Mouse (Mus musculus): ENCODE data around the gene Mif.
"Not testable (repeated sequence)": the region's sequence is repeated elsewhere in the genome, so short reads cannot be mapped to it uniquely, and the experiment has no call there.

Gene Mif

DNA sequence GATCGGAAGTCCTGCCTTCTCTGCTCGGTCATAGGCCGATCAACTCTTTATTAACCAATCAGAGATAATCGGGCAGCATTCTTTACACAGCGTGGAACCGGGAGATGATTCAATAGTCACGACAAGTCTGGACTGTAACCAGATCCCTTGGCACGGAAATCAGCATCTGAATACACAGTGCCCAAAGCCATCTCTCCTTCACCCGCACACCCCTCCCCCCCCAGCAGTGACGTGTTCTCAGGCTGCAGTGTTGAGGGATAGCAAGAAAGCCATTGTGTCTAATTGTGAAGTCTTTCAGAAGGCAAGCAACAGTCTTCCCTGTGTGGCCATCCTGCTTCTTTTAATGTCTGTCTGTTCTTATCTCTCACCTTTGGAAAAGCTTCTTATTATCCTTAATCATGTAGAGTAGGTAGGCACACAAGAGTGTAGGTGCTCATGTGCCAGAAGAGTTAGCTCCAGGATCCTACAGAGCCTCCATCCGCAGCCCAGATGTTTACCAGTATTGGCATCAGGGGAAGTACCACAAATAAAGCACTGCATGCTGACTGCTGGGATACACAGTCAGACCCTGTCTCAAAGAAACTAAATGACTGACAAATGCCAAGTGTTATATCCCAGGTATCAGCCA lies 13.0 kb upstream of the Mif start:
- DNase-seq, result peak; percentile 50

DNA sequence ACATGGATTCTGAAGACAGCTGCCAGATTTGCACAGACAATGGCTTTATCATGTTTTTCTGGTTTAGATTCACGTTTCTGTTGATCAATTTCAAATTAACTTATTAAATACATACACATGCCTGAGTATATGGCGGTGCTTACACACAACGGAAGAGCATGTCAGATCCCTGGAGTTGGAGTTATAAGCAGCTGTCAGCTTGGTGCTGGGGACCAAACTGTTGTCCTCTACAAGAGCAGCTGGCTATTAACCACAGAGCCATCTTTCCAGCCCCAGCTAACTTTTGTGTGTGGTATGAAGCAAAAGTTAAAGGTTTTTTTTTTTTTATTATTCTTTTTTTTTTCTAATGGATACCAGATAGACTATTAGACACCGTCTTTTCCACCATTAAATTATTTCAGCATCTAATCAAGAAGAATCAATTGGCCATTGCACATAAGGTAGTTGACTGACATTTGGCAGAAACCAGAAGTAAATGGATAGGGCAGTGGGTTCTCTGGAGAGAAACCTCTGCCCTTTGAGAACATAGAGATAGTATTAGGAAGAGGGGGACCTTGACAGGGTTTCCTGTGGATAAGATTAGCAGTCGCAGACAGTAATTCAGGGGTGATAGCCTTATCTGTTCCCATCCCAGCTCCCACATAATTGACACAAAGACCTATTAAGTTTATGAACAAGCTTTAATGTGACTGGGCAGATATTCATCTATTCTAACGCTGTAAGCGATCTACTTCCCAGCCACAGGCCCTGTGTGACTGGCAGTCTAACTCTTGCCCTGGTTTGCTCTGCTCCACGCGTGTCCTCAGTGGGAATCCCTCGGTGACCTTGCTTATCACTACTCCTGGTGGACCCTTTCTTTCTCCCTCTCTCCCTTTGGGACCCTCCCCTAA lies 12.2 kb upstream of the Mif start:
- DNase-seq, result no peak

DNA sequence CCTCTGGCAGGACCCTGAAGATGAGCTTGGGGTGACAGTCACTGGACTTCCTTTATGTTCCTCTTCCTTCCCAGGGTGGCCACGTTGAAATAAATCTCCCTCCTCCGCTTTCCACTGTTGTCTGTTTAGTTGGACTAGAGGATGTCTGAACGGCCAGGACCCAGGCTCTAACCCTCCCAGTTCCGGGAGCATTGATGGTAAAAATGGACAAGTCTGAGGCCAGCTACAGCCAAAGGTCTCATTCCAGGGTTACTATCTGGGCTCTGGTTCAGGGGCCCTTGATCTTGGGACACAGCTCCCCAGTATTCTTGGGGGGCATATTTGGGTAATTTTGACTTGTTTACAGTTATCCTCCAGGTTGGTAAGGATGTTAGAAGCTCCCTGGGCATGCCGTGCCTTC lies 1.5 kb upstream of the Mif start:
- DNase-seq, result no peak

DNA sequence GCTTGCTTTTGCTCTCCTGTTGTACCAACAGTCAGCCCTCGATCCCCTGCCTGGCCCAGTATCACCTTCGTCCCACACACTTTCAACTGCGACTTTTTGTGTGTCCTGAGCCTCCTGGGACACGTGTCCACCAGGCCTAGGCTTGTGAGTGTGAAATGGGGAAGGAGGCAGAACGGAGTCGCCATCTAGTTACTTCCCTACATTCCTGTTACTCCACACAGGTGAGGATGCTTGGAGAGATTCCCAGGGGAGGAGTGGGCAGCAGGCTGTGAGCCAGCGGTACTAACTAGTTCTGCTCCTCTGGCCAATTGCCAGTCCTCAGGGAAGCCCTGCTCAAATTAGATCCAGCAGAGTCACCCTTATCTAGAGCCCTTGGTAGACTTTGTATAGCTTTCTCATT lies 706 bp upstream of the Mif start:
- DNase-seq, result no peak

DNA sequence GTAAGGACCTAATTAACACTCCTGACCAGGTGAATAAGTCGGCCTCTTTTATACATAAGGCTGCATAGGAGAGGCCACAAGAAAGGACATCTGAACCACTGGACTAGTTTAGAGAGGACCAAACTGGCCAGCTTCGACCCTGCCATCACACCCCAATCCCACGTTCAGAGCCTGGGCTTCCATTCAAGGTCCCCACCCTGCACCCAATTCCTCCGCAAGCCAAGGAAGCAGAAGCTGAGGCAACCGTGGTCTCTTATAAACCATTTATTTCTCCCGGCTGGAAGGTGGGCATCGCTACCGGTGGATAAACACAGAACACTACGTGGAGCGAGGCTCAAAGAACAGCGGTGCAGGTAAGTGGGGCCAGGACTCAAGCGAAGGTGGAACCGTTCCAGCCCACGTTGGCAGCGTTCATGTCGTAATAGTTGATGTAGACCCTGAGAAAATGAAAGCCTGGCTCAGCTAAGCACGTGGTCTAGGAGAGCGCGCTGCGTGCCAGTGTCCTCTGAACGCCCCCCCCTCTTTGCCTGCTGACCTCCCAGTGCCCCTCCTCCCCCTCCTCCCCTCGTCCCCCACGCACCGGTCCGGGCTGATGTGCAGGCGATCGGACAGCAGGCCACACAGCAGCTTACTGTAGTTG lies 813 bp downstream of the Mif start:
- peak; percentile 50 for DNase-seq

DNA sequence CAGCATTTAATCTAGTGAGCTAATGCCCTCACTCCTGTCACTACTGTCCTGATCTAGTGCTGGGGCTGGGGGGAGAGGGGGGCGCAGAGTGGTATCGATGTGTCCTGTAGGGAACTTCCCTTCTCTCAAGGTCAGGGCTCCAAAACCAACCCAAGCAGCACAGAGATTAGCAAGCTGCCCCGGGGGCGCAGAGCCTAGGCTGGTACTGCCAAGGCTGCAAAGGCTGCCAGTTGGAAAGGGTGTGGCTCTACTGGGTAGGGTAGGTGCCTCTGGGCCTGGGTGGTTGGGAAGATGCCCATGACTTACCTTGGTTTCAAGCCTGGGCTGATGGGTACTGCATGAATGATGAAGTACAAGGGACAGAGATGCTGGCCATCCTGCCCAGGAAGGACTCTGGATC lies 2.4 kb downstream of the Mif start:
- peak; percentile 42 for DNase-seq

DNA sequence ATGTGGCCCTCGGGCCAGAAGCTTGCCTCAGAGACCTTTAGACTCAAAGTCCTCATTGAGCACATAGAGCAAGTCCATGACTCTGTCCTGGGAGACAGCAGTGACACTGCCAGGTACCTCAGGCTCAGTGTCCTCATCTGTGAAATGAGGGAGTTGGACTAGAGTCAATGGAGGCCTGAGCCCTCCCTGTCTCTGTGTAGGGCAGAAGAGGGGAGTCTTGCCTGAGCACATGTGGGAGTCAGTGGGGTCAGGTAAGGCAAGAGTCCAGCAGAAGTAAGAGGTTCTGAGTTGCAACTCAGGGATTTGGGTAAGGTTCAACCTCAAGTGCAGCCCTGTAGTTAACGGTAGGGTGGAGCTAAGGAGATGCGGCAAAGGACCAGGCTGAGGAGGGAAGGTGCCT lies 3.1 kb downstream of the Mif start:
- DNase-seq, result peak; percentile 21

DNA sequence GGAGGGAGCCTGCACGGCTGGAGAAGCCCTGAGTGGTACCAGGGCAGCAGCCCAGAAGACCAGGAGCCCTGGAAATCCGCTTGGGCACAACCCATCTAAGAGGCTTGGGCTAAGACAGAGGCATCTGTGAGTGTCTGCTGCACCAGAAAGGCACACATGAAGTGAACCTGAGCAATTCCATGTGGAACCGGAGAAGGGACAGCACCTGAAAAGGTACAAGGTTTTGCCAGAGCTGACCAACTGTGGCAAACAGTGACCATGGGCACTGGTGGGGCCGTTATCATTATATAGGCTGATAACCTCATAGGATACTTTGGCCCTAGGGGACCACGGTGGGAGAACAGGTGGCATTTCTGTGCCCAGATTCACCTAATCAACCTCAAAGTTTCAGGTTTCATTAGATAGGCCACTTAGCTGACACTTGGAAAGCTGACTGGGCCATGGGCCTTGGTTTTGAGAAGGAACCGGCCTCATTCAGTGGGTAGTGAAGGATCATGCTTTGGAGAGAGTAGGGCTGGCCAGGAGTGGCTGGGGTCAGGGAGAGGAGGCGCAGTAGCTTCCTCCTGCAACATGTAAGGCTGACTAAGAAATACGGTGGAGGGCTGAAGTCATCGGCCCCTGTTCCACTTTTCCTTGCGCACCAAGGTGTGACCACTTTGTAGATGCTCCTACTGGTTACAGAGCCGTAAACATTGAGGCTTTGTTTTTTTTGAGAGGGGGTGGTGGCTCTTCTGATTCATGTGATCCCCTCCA lies 3.7 kb downstream of the Mif start:
- DNase-seq, result no peak

DNA sequence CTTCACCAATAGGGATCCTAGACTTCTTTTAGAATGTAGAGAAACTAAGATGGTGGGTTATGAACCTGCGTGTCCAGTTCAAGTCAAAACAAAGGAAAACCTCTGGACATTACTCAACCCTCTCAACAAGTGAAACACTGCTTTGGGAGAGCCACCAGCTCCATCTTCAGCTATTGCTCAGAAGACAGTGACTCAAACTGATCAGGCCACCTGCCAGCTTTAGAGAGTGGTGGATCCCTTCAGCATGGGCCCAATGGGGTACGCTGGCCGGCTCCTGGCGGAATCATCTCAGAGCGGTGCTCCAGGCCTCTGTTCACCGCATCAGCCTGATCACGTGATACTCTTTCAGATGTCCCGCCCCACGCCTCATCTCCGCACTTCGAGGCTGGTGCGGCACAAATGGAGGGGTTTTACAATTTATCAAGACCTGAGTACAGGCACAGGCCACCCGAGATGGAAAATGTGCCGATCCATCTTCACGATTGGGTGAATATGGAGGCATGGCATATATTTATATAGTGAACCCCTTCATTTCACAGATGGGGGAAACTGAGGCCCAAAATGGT lies 4.5 kb downstream of the Mif start:
- DNase-seq, result no peak

DNA sequence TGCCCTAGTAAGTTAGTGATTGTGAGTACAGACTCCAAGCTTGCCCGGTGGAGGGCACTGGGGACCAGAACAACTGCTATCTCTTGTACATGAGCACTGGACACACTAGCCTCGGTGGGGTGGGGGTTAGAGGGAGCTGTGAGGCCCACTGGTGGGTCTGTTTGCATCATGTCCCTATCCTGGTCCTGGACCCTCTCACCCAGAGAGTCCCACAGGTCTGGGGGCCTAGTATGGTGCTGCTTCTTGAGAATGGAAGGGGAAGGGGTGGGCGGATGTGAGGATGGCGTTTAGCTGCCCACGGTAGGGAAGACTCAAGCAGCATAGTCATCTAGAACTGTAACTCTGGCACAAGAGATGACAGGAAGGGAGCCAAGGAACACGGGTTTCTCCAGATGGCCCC lies 5.2 kb downstream of the Mif start:
- DNase-seq, result no peak

DNA sequence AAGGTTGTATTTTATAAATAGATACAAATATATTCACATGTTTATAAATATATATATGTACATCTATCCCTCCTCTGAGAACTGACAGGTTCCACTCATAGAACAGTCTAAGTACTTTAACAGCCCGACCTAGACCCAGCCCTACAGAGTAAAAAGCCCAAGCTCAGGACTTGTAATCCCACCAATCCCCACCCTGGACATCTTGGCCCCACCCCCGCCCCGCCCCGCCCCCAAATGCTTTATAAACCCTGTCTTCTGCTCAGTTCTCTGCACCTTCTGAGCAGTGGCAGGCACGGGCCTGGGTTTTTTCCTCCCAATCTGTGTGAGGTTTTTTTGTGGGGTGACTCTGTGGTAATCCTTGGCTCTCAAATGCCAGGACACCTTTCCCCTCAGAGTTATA lies 5.9 kb downstream of the Mif start:
- DNase-seq, result no peak

DNA sequence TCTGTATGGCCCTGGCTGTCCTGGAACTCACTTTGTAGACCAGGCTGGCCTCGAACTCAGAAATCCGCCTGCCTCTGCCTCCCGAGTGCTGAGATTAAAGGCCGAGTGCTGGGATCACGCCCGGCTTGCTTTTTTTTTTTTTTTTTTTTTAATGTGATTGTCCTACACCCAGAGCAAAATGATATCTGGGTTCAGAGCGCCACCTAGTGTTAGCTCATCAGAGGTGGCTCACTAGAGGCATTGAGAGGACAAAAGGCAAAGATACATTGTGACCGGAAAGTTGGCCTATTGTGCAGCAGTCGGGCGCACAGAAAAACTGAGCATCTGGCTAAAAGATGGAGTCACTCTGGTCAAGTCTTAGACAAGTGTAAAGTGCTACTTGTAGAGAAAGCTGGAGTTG lies 6.6 kb downstream of the Mif start:
- DNase-seq, result peak; percentile 86

DNA sequence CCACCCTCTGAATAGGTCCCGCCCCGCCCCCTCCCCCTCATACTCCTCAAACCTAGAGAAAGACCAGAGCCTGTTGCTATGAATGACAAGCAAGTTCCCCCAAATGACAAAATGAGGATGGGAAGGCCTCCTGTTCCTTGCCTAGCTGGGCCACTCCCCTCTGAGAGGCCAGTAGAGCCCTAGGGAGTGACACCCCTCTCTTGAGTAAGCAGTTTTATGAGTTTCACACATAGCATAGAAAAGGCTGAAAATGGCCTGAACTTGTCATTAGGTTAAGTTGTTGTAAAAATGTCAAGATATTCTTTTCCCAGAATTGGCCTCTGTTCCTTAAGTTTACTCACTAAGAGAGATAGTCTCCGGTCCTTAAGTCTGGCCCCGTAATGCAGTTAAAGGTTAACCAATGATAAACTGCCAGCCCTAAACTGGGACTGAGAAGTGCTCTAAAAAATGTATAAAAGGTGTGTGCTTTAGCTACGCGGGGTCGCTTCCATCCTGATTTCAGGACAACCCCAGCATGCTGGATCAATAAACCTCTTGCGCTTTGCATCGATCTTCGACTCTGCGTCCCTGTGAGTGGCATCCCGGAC lies 7.4 kb downstream of the Mif start:
- DNase-seq, result no peak

DNA sequence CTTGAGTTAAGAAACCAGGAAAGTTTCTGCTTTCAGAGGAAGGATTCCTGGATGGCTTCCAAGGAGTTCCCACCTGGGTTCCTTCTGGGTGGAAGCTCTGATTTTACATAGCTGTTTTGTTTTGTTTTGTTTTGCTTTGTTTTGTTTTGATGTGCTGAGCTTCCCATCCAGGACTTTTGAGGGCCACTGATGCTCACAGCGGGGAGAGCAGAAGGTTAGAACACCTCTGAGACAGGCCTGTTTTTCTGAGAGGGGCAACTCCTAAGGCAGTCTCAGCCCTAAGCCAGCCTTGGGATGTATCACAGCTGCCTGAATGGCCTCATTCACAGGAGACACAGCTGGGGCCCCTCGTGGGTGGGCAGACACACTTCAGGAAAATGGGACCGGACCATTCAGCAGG lies 8.4 kb downstream of the Mif start:
- no peak for DNase-seq

DNA sequence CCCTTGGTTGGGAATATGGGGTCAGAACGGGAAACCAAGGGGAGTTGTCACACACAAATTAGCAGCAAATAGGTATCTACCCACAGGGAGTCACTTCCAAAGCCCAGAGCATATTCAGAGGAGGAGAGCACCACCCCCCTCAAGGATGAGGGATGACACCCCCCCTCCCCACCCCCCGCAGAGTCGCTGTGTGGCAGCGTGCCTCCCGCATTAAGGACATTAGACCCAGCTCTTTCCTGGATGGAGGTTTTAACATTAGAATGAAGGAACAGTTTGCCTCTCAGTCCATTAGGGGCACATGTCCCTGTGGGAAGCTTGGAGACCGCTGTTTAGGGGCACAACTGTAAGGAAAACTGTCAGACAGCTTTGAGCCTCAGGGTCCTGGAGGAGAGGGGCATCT lies 9.0 kb downstream of the Mif start:
- DNase-seq, result no peak

DNA sequence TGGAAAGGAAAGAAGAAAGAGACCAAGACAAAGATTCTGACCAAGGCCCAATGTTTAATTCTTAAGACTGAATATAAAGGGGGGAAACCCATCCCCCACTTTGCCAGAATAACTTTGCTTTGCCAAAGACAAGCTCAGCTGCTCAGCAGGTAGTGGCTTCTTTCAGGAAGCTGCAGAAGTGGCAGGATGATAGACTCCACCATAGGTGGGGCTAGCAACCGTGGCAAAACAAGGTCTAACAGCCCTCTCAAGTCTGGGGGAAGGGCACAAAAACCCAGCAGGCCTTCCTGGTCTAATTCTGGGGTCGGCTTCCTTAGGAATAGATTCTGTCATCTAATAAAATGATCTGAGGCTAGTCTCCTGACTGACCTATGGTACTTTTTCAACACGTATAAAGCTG lies 11.7 kb downstream of the Mif start:
- DNase-seq, result no peak

DNA sequence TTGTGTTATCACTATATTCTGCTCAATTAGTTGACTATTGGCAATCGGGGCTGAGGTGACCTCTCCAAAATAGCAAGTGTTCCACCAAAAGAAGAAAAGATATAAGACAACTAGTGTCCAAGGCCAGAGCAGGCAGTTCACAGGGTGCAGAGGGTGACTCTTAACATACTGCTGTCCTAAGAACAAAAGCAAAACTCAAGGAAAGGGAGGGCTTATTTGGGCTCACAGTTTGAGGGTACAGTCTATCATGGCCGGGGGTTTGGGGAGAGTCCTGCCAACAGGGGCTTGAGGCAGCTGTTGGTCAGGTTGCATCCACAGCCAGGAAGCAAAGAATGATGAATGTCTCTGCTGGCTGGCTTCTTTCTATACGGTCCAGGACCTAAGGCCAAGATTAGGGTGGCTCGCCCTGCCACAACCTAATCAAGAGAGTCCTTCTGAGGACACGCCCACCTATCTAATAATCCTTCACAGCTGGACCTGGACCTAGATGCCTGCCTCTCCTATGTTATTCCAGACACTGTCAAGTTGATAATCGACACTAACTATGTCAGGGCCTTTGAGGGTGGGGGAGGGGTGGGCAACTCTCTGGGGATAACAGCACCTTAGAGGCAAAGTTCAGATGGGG lies 14.6 kb downstream of the Mif start:
- DNase-seq, result no peak

DNA sequence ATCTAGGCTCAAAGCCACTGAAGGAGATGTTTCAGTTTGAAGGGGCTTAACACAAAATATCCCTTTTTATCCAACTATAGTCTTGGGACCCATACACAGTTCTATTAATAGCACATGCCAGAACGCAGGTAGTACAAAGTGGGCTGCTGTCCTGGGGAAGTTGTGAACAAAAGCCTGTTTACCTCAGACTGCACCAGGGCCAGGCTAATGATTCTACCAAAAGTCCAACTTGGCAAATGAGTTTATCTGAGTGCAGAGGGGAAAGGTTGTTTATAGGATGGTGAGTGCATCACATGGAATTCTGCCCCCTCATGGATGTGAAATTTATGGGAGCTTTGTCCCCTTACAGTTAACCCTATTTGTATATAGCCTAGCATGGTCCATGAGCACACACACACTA lies 15.2 kb downstream of the Mif start:
- no peak for DNase-seq

DNA sequence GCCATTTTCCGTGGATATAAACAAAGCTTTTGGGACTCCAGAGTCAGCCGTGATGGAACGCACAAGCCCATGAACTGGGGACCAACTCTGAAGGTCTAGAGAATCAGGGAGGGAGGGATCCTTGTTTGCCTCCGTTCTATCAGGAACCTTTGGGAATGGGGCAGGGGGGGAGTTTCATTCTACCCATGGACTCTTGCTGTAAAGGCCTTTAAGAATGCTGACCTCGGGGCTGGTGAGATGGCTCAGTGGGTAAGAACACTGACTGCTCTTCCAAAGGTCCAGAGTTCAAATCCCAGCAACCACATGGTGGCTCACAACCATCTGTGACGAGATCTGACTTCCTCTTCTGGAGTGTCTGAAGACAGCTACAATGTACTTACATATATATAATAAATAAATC lies 16.1 kb downstream of the Mif start:
- DNase-seq, result not testable (repeated sequence)

DNA sequence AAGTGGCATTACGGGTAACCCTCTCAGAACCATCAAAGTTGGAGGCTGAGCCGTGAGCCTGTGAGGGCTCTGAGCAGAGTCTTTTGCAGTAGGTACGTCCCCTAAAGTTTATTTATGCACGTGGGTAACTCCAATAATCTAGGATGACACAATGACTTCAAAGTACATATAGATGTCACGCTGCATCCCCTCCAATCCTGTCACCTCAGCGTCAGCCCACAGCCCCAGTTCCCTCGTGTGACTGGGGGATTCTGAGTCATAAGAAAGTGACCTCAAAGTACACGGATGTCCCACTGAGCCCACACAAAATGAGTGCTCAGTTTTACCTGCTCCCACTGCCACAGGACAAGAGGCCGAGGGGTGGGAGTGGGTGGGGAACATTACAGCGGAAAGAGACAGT lies 20.9 kb downstream of the Mif start:
- no peak for DNase-seq

DNA sequence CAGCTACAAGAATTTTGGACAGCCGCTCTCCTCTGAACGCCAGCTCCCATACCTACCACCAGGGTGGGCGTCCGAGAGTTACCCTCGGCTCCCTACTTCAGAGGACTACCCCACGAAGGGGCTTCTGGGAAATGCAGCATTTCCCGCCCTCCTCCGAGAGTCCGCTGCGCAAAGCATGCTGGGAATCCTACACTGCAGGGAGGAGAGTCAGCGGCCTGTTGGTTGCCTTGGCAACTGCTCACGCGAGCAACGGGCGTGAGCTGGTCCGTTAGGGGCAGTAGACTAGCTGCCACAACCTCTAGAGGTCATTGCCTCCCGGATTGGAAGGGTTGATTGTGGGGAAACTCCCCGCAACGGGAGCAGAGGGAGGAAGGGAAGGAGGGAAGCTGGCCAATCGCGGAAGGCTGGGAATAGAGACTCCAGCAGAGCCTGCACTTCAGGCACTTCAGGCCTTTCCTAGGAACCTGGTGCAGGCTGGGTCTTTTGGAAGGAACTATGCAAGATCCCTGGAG lies 22.7 kb downstream of the Mif start, which contains the start of gene Gstt2:
Gene Gstt2 (minus strand): TSS at position 177 of the 512 bp plus-strand sequence.
- DNase-seq, result peak; percentile 96
